Mouse (Mus musculus): ENCODE results near the gene Nlrp4c. TPM values are rescaled to one million over a fixed set of nuclear protein-coding genes. Genes with fewer than 3 reads are reported as not detected.
A peak's percentile ranks its signal among the peaks of the same experiment; 100 is the strongest.

Nlrp4c gene
- polyA plus RNA-seq, 1 experiment, result not detected

DNA sequence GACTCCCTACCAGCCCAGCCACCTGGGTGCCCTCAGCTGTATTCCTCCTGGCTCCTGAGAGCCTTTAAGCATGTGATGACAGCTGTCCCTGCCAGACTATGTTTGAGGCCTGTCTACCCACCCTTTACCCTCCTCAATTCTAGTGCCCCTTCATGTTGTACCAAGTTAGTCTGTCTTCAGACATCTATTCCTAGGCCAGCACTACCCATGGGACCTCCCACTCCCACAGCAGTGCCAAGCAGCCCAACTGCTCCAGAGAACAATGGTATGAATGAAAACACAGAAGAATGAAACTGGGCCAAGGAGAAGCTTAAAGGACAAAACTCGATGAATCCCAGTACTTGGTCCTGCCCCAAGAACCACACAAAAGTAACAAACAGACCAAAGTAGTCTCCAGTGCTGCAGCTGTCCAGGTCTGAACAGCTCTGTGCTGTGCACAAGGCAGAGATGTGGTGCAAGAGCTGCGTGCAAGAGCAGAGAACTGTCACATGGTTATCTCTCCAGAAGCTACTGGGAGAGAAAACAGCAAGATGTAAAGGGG is 99.1 kb downstream of the Nlrp4c start:
- H3K4me1 ChIP-seq (ENCODE audit: control insufficient read depth, insufficient read depth, low read length), result peaks cover 18% of the 10 kb centered on the region
- peak overlapping the region; percentile 9; the same call in 1 of the 2 replicates for H3K27ac ChIP-seq (ENCODE audit: insufficient read depth, low read depth, low read length)
- H3K4me3 ChIP-seq (ENCODE audit: insufficient read depth, low read depth, low read length), result no peak overlapping the region
- 25% methylated on average over 2 of the region's 2 CpGs for WGBS
- TF ChIP-seq POLR2A (IDR thresholded peaks at IDR 0.05; ENCODE audit: insufficient read depth, low read depth, low read length), result no peak
- no peak for TF ChIP-seq CTCF (IDR thresholded peaks at IDR 0.05; ENCODE audit: insufficient read depth, low read depth, low read length)

GRCm38 (mm10) chr7:6145423-6146188 is 100.6 kb downstream of the Nlrp4c start:
- 73% methylated on average over 8 of the region's 8 CpGs for WGBS
- Histone ChIP-seq H3K27ac (ENCODE audit: insufficient read depth, low read depth, low read length) (no peak overlapping the region), H3K4me1 (ENCODE audit: control insufficient read depth, insufficient read depth, low read length) (peaks cover 20% of the 10 kb centered on the region)

GRCm38 (mm10) chr7:6146194-6146981 is 101.4 kb downstream of the Nlrp4c start:
- WGBS, result 59% methylated on average over 7 of the region's 7 CpGs
- Histone ChIP-seq H3K4me3 (ENCODE audit: insufficient read depth, low read depth, low read length) (no peak overlapping the region), H3K27ac (ENCODE audit: insufficient read depth, low read depth, low read length) (no peak overlapping the region), H3K4me1 (ENCODE audit: control insufficient read depth, insufficient read depth, low read length) (peaks cover 20% of the 10 kb centered on the region)
- TF ChIP-seq CTCF (IDR thresholded peaks at IDR 0.05; ENCODE audit: insufficient read depth, low read depth, low read length) (no peak), POLR2A (IDR thresholded peaks at IDR 0.05; ENCODE audit: insufficient read depth, low read depth, low read length) (no peak)

More at GRCm38 (mm10) chr7:6145423-6146188, 100.6 kb downstream of the Nlrp4c start:
- H3K4me3 ChIP-seq (ENCODE audit: insufficient read depth, low read depth, low read length), result no peak overlapping the region
- no peak for TF ChIP-seq CTCF (IDR thresholded peaks at IDR 0.05; ENCODE audit: insufficient read depth, low read depth, low read length)
- TF ChIP-seq POLR2A (IDR thresholded peaks at IDR 0.05; ENCODE audit: insufficient read depth, low read depth, low read length), result no peak

- TF ChIP-seq POLR2A (IDR thresholded peaks at IDR 0.05; ENCODE audit: insufficient read depth, low read depth, low read length) (no peak), CTCF (IDR thresholded peaks at IDR 0.05; ENCODE audit: insufficient read depth, low read depth, low read length) (no peak)
- no peak overlapping the region for H3K27ac ChIP-seq (ENCODE audit: insufficient read depth, low read depth, low read length)
- WGBS, result 38% methylated on average over 2 of the region's 2 CpGs
- peaks cover 22% of the 10 kb centered on the region for H3K4me1 ChIP-seq (ENCODE audit: control insufficient read depth, insufficient read depth, low read length)
- H3K4me3 ChIP-seq (ENCODE audit: insufficient read depth, low read depth, low read length), result no peak overlapping the region
These were observed 102.0 kb downstream of the Nlrp4c start for GRCm38 (mm10) chr7:6146982-6147325.

DNA sequence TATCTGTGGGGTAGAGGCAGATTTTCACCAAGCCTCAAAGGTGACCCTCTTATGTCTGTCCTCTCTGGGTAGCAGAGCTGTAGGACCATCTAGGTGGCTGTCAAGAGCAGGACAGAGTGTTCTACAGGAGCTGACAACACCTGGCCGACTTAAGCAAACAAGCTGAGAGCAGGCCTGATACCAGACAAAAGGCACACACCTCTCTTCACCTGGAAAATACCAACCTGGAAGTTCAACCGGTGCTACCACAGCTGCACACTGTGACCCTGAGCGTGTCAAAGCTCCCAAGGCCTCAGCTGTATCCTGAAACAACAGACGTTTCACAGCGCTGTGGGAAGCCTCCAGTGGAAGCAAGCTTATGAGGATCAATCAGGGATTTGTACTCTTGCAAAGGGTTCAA is 102.7 kb downstream of the Nlrp4c start:
- H3K4me3 ChIP-seq (ENCODE audit: insufficient read depth, low read depth, low read length), result no peak overlapping the region
- H3K4me1 ChIP-seq (ENCODE audit: control insufficient read depth, insufficient read depth, low read length), result peaks cover 22% of the 10 kb centered on the region
- TF ChIP-seq POLR2A (IDR thresholded peaks at IDR 0.05; ENCODE audit: insufficient read depth, low read depth, low read length) (no peak), CTCF (IDR thresholded peaks at IDR 0.05; ENCODE audit: insufficient read depth, low read depth, low read length) (no peak)
- 72% methylated on average over 5 of the region's 5 CpGs for WGBS
- no peak overlapping the region for H3K27ac ChIP-seq (ENCODE audit: insufficient read depth, low read depth, low read length)

GRCm38 (mm10) chr7:6151266-6151665 is 106.3 kb downstream of the Nlrp4c start:
- Histone ChIP-seq H3K27ac (ENCODE audit: insufficient read depth, low read depth, low read length) (no peak overlapping the region), H3K4me3 (ENCODE audit: insufficient read depth, low read depth, low read length) (no peak overlapping the region), H3K4me1 (ENCODE audit: control insufficient read depth, insufficient read depth, low read length) (peaks cover 28% of the 10 kb centered on the region)
- TF ChIP-seq CTCF (IDR thresholded peaks at IDR 0.05; ENCODE audit: insufficient read depth, low read depth, low read length), result no peak
- no peak for TF ChIP-seq POLR2A (IDR thresholded peaks at IDR 0.05; ENCODE audit: insufficient read depth, low read depth, low read length)
- WGBS, result 85% methylated on average over 1 of the region's 1 CpGs

DNA sequence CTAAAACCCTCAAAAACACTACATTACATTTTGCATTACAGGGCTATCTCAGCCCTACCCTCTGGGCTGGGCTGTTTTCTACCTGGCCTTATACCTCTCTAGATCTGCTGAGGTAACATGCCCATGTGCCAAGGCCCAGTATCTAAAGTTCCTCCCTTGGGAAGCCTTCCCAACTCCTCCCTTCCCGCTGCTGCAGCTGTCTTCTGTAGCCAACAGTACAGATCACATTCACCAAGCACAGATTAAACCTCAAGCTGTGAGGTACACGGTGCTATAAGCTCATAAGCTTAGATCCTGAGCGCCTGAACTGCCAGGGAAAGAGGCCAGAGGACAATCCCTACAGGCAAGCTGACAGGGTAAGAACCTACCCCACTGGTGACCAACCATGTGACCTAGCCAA is 107.1 kb downstream of the Nlrp4c start:
- no peak overlapping the region for H3K27ac ChIP-seq (ENCODE audit: insufficient read depth, low read depth, low read length)
- WGBS, result 60% methylated on average over 3 of the region's 3 CpGs
- H3K4me3 ChIP-seq (ENCODE audit: insufficient read depth, low read depth, low read length), result no peak overlapping the region
- TF ChIP-seq POLR2A (IDR thresholded peaks at IDR 0.05; ENCODE audit: insufficient read depth, low read depth, low read length) (no peak), CTCF (IDR thresholded peaks at IDR 0.05; ENCODE audit: insufficient read depth, low read depth, low read length) (no peak)
- peaks cover 28% of the 10 kb centered on the region for H3K4me1 ChIP-seq (ENCODE audit: control insufficient read depth, insufficient read depth, low read length)

- Histone ChIP-seq H3K4me1 (ENCODE audit: control insufficient read depth, insufficient read depth, low read length) (peaks cover 25% of the 10 kb centered on the region), H3K27ac (ENCODE audit: insufficient read depth, low read depth, low read length) (no peak overlapping the region), H3K4me3 (ENCODE audit: insufficient read depth, low read depth, low read length) (no peak overlapping the region)
- TF ChIP-seq POLR2A (IDR thresholded peaks at IDR 0.05; ENCODE audit: insufficient read depth, low read depth, low read length), result no peak
- no peak for TF ChIP-seq CTCF (IDR thresholded peaks at IDR 0.05; ENCODE audit: insufficient read depth, low read depth, low read length)
- 75% methylated on average over 3 of the region's 3 CpGs for whole genome bisulfite sequencing
These were observed 108.2 kb downstream of the Nlrp4c start for GRCm38 (mm10) chr7:6153131-6153530.

DNA sequence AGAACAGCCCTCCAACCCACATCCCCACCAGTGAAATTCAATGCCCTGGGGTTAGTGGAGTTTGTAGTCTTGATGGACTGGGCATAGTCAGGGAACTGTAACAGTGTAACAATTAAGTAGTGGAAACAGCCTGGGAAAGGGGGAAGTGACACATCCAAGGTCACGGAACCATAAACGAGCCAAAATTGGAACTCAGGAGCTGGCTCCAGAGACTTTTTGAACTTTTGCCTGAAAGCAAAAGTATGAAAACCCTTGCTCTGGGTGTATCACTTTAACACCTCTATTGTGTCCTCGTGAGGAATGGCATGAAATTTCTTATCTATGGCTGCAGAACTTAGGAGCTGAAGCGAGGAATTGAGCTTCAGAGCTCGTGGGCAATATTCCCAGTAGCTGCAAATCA is 109.2 kb downstream of the Nlrp4c start:
- TF ChIP-seq POLR2A (IDR thresholded peaks at IDR 0.05; ENCODE audit: insufficient read depth, low read depth, low read length) (no peak), CTCF (IDR thresholded peaks at IDR 0.05; ENCODE audit: insufficient read depth, low read depth, low read length) (no peak)
- 56% methylated on average over 5 of the region's 5 CpGs for WGBS
- Histone ChIP-seq H3K4me1 (ENCODE audit: control insufficient read depth, insufficient read depth, low read length) (peaks cover 15% of the 10 kb centered on the region), H3K27ac (ENCODE audit: insufficient read depth, low read depth, low read length) (no peak overlapping the region), H3K4me3 (ENCODE audit: insufficient read depth, low read depth, low read length) (no peak overlapping the region)

Other genes with a start within 250 kb of the Nlrp4c start
- gene Vmn1r63, start 239.7 kb upstream of the Nlrp4c start, polyA plus RNA-seq (2012; ENCODE audit: insufficient read depth, insufficient read length, low replicate concordance, missing spikeins), result not detected in 2 replicates
- not detected in 2 replicates for gene Vmn1r64, start 160.6 kb upstream of the Nlrp4c start, polyA plus RNA-seq (2012; ENCODE audit: insufficient read depth, insufficient read length, low replicate concordance, missing spikeins)
- gene Vmn1r65, start 34.2 kb upstream of the Nlrp4c start, polyA plus RNA-seq (2012; ENCODE audit: insufficient read depth, insufficient read length, low replicate concordance, missing spikeins), result not detected in 2 replicates
- gene Zfp787, start 110.8 kb downstream of the Nlrp4c start, polyA plus RNA-seq (2012; ENCODE audit: insufficient read depth, insufficient read length, low replicate concordance, missing spikeins), result not detected in 2 replicates
- not detected in 2 replicates for gene Zfp444, start 127.1 kb downstream of the Nlrp4c start, polyA plus RNA-seq (2012; ENCODE audit: insufficient read depth, insufficient read length, low replicate concordance, missing spikeins)
- gene Galp, start 151.9 kb downstream of the Nlrp4c start, polyA plus RNA-seq (2012; ENCODE audit: insufficient read depth, insufficient read length, low replicate concordance, missing spikeins), result not detected in 2 replicates
- gene Zscan5b, start 177.1 kb downstream of the Nlrp4c start, polyA plus RNA-seq (2012; ENCODE audit: insufficient read depth, insufficient read length, low replicate concordance, missing spikeins), result not detected in 2 replicates
- not detected in 2 replicates for gene Epp13, start 207.5 kb downstream of the Nlrp4c start, polyA plus RNA-seq (2012; ENCODE audit: insufficient read depth, insufficient read length, low replicate concordance, missing spikeins)
- gene Zfp667, start 241.4 kb downstream of the Nlrp4c start, polyA plus RNA-seq (2012; ENCODE audit: insufficient read depth, insufficient read length, low replicate concordance, missing spikeins), result not detected in 2 replicates